Mouse (Mus musculus) liver, adult 10 weeks (tissue): ENCODE data around the gene Gpr26. TPM values are rescaled to one million over a fixed set of nuclear protein-coding genes. Genes with fewer than 3 reads are reported as not detected.

Source experiments
- polyA plus RNA-seq: library from polyadenylated mRNA; stranded (reverse); fragments of 350-450 nt; fragmentation: Illumina TruSeq; extraction: RNeasy Lipid Tissue Mini Kit (QIAGEN cat#74804); gene quantifications from one replicate; pipeline ENCODE4 v1.2.3, GENCODE M21; 2014; ENCODE audit warnings: low read depth, low replicate concordance

The Gpr26 gene
- polyA plus RNA-seq: not detected

GRCm38 (mm10) chr7:131966023-131966915, at the start of gene Gpr26:
Gpr26 (plus strand) TSS chr7:131966460.

Other genes with a start within 250 kb of the Gpr26 start
- 0.21 TPM for gene Cpxm2, start 188.3 kb downstream of the Gpr26 start, polyA plus RNA-seq